13 mouse cellular contexts compared by ENCODE assay signal in genomic region chr3:57252551-57252950, GRCm38 (mm10). TPM values are rescaled to one million over a fixed set of nuclear protein-coding genes. Genes with fewer than 3 reads are reported as not detected.
DNase-seq lines count a peak whose midpoint lies in the region; ATAC-seq lines count a peak whose summit lies in the region.
"Had no signal": no experiment of that assay in that cellular context is flagged by ENCODE, and none has a peak within 500 bp of the region (broad histone marks: within the 10 kb centered on the region; RNA-seq: fewer than 3 reads in every experiment).

No protein-coding gene starts in this region.

- no peak overlapping the region for H3K4me3 ChIP-seq in midbrain, embryonic 13.5 days (replicated peaks)
- H3K4me3 ChIP-seq: limb, embryonic 12.5 days had no signal

- peak; percentile 47 for DNase-seq in adrenal gland, adult 2 months
- DNase-seq in adrenal gland, postnatal 4 days (ENCODE audit: low spot score in 2 of 2) = no peak
- DNase-seq in lung, postnatal 25 days (ENCODE audit: low spot score) = peak; percentile 18
- DNase-seq in lung, postnatal 14 days = no peak
- DNase-seq in gastrocnemius, adult 8-10 months (ENCODE audit: low spot score in 2 of 2) = peak; percentile 4 to 8
- no peak for DNase-seq in retina, embryonic 14.5 days (ENCODE audit: low spot score)
- no peak for DNase-seq in left cerebral cortex, postnatal 4 days
- DNase-seq: B cell, adult 2 months; cerebellum, postnatal 36 days; kidney, adult 18-20 months; right cerebral cortex, adult 18-20 months had no signal

- H3K27me3 ChIP-seq in midbrain, embryonic 13.5 days = no peaks in the 10 kb centered on the region
- H3K27me3 ChIP-seq: limb, embryonic 12.5 days had no signal

- H3K27ac ChIP-seq in midbrain, embryonic 13.5 days = no peak overlapping the region
- H3K27ac ChIP-seq: limb, embryonic 12.5 days had no signal

- no peak for ATAC-seq in midbrain, embryonic 13.5 days

- no peaks in the 10 kb centered on the region for H3K4me1 ChIP-seq in midbrain, embryonic 13.5 days (replicated peaks)
- H3K4me1 ChIP-seq: limb, embryonic 12.5 days had no signal

- no peak overlapping the region for H3K4me2 ChIP-seq in midbrain, embryonic 13.5 days (replicated peaks)
- H3K4me2 ChIP-seq: limb, embryonic 12.5 days had no signal

- H3K9ac ChIP-seq in midbrain, embryonic 13.5 days (replicated peaks) = no peak overlapping the region
- H3K9ac ChIP-seq: limb, embryonic 12.5 days had no signal

- intact Hi-C loops in left cerebral cortex, postnatal 4 days (cut with DNase I) = no loop called here

- H3K36me3 ChIP-seq in midbrain, embryonic 13.5 days = no peaks in the 10 kb centered on the region
- H3K36me3 ChIP-seq: limb, embryonic 12.5 days had no signal

- H3K9me3 ChIP-seq in midbrain, embryonic 13.5 days = no peaks in the 10 kb centered on the region
- H3K9me3 ChIP-seq: limb, embryonic 12.5 days had no signal

RNA-seq across cellular contexts. Expression of gene Tm4sf1, which starts 49.2 kb away (rescaled TPM):
- 10 to 100 TPM; 30.4 to 73.2 TPM for total RNA-seq in adrenal gland, adult 2 months (2021)
- polyA plus RNA-seq in adrenal gland, adult 2 months (2012; rRNA removed) = 7.3 and 8.7 TPM in 2 replicates
- total RNA-seq in adrenal gland, postnatal 4 days (2021) = 10 to 100 TPM; 64.0 to 65.0 TPM
- 10 to 100 TPM; 18.0 to 23.3 (median 19.3) TPM for total RNA-seq in gastrocnemius, adult 8-10 months (2022)
- polyA plus RNA-seq in midbrain, embryonic 13.5 days (2015; fragmentation: Nextera tagmentation; extraction: Ambion mirVana) = 14.9 and 24.5 TPM in 2 replicates
- 1 to 10 TPM; 8.0 to 8.6 TPM for total RNA-seq in left cerebral cortex, postnatal 4 days (2021)

Comparison
In these comparisons a context has a peak if more than half of its experiments do, and no peak if none do; other contexts are left out.
1. DNase-seq: peak in adrenal gland, adult 2 months (single experiment), lung, postnatal 25 days (single experiment) and gastrocnemius, adult 8-10 months (2 of 2); none in adrenal gland, postnatal 4 days (0 of 2), lung, postnatal 14 days (single experiment), retina, embryonic 14.5 days (single experiment) and left cerebral cortex, postnatal 4 days (single experiment).